Mouse (Mus musculus): ENCODE measurements around the gene Klf15.

Gene Klf15

GRCm38 (mm10) chr6:90491956-90492744 lies 29.8 kb downstream of the Klf15 start:
- no peak for DNase-seq (ENCODE audit: low read depth, low spot score)

GRCm38 (mm10) chr6:90494155-90494554 lies 31.8 kb downstream of the Klf15 start:
- DNase-seq (ENCODE audit: low read depth, low spot score) = no peak

- DNase-seq (ENCODE audit: low read depth, low spot score) = no peak
Observed at GRCm38 (mm10) chr6:90494566-90494965, 32.2 kb downstream of the Klf15 start.

GRCm38 (mm10) chr6:90495282-90495912 lies 33.0 kb downstream of the Klf15 start:
- DNase-seq (ENCODE audit: low read depth, low spot score) = no peak

GRCm38 (mm10) chr6:90496217-90496616 lies 33.8 kb downstream of the Klf15 start:
- no peak for DNase-seq (ENCODE audit: low read depth, low spot score)

- no peak for DNase-seq (ENCODE audit: low read depth, low spot score)
Observed at GRCm38 (mm10) chr6:90499509-90499908, 37.1 kb downstream of the Klf15 start.

- DNase-seq (ENCODE audit: low read depth, low spot score) = no peak
Observed at GRCm38 (mm10) chr6:90501222-90501940, 39.0 kb downstream of the Klf15 start.

GRCm38 (mm10) chr6:90505906-90506305 lies 43.5 kb downstream of the Klf15 start:
- no peak for DNase-seq (ENCODE audit: low read depth, low spot score)

GRCm38 (mm10) chr6:90506673-90507311 lies 44.4 kb downstream of the Klf15 start:
- DNase-seq (ENCODE audit: low read depth, low spot score) = no peak

GRCm38 (mm10) chr6:90507443-90507842 lies 45.1 kb downstream of the Klf15 start:
- DNase-seq (ENCODE audit: low read depth, low spot score) = no peak

- peak; percentile 35 for DNase-seq (ENCODE audit: low read depth, low spot score)
Observed at GRCm38 (mm10) chr6:90508197-90508624, 45.8 kb downstream of the Klf15 start.

GRCm38 (mm10) chr6:90509085-90509484 lies 46.7 kb downstream of the Klf15 start:
- DNase-seq (ENCODE audit: low read depth, low spot score) = no peak

- no peak for DNase-seq (ENCODE audit: low read depth, low spot score)
Observed at GRCm38 (mm10) chr6:90512416-90512815, 50.0 kb downstream of the Klf15 start.

- DNase-seq (ENCODE audit: low read depth, low spot score) = no peak
Observed at GRCm38 (mm10) chr6:90513074-90513856, 50.9 kb downstream of the Klf15 start.

- DNase-seq (ENCODE audit: low read depth, low spot score) = no peak
Observed at GRCm38 (mm10) chr6:90514369-90514768, 52.0 kb downstream of the Klf15 start.

- DNase-seq (ENCODE audit: low read depth, low spot score) = peak; percentile 73
Observed at GRCm38 (mm10) chr6:90514883-90515405, 52.6 kb downstream of the Klf15 start.

GRCm38 (mm10) chr6:90518892-90519291 lies 56.5 kb downstream of the Klf15 start:
- DNase-seq (ENCODE audit: low read depth, low spot score) = no peak

GRCm38 (mm10) chr6:90519375-90519774 lies 57.0 kb downstream of the Klf15 start:
- no peak for DNase-seq (ENCODE audit: low read depth, low spot score)
